Mouse (Mus musculus) adrenal gland (tissue): Measurements from ENCODE around the gene Nmnat2.

Experiments
- intact Hi-C: fragments of 180-260 bp; cut with DNase I; formaldehyde crosslinking; loops from one replicate; pipeline ENCODE4 v1.15.1; 2025

Nmnat2 gene

GRCm38 (mm10) chr1:153120544-153120943, 165.8 kb downstream of the Nmnat2 start:
- intact Hi-C loops = no loop called here

- intact Hi-C loops = no loop called here
Observed at GRCm38 (mm10) chr1:153121320-153121719, 166.5 kb downstream of the Nmnat2 start.

GRCm38 (mm10) chr1:153122764-153123163, 168.0 kb downstream of the Nmnat2 start:
- intact Hi-C loops = no loop called here

- intact Hi-C loops = no loop called here
Observed at GRCm38 (mm10) chr1:153124502-153124901, 169.7 kb downstream of the Nmnat2 start.

- intact Hi-C loops = no loop called here
Observed at GRCm38 (mm10) chr1:153125287-153126275, 170.8 kb downstream of the Nmnat2 start.

- intact Hi-C loops = no loop called here
Observed at GRCm38 (mm10) chr1:153126491-153127381, 171.9 kb downstream of the Nmnat2 start.

- intact Hi-C loops = no loop called here
Observed at GRCm38 (mm10) chr1:153127622-153128021, 172.8 kb downstream of the Nmnat2 start.

GRCm38 (mm10) chr1:153128780-153129179, 174.0 kb downstream of the Nmnat2 start:
- intact Hi-C loops = no loop called here

GRCm38 (mm10) chr1:153129992-153130713, 175.4 kb downstream of the Nmnat2 start:
- intact Hi-C loops = no loop called here

GRCm38 (mm10) chr1:153133865-153134781, 179.3 kb downstream of the Nmnat2 start:
- intact Hi-C loops = no loop called here

- intact Hi-C loops = no loop called here
Observed at GRCm38 (mm10) chr1:153136647-153137046, 181.9 kb downstream of the Nmnat2 start.

- intact Hi-C loops = no loop called here
Observed at GRCm38 (mm10) chr1:153138486-153138885, 183.7 kb downstream of the Nmnat2 start.

- intact Hi-C loops = no loop called here
Observed at GRCm38 (mm10) chr1:153139635-153140034, 184.8 kb downstream of the Nmnat2 start.

- intact Hi-C loops = no loop called here
Observed at GRCm38 (mm10) chr1:153140265-153140664, 185.5 kb downstream of the Nmnat2 start.

- intact Hi-C loops = no loop called here
Observed at GRCm38 (mm10) chr1:153140747-153141228, 186.0 kb downstream of the Nmnat2 start.

GRCm38 (mm10) chr1:153144021-153144420, 189.2 kb downstream of the Nmnat2 start:
- intact Hi-C loops = no loop called here

GRCm38 (mm10) chr1:153145791-153146190, 191.0 kb downstream of the Nmnat2 start:
- intact Hi-C loops = no loop called here

- intact Hi-C loops = no loop called here
Observed at GRCm38 (mm10) chr1:153152594-153152993, 197.8 kb downstream of the Nmnat2 start.

- intact Hi-C loops = no loop called here
Observed at GRCm38 (mm10) chr1:153153619-153154137, 198.9 kb downstream of the Nmnat2 start.

- intact Hi-C loops = no loop called here
Observed at GRCm38 (mm10) chr1:153155364-153155763, 200.6 kb downstream of the Nmnat2 start.
